Mouse (Mus musculus) adrenal gland, postnatal 36 days (tissue): Measurements from ENCODE around the gene Zfp148. TPM values are rescaled to one million over a fixed set of nuclear protein-coding genes. Genes with fewer than 3 reads are reported as not detected.
A peak's percentile ranks its signal among the peaks of the same experiment; 100 is the strongest.
"Not testable (repeated sequence)": the region's sequence is repeated elsewhere in the genome, so short reads cannot be mapped to it uniquely, and the experiment has no call there.

ENCODE experiments used
- DNase-seq, 2 experiments: peaks; one replicate each; pipeline ENCODE4 v3.0.0; 2021; ENCODE audit warnings: mixed read lengths in 1 of 2
- total RNA-seq, 2 experiments: library from RNA; stranded (reverse); gene quantifications; 2 replicates each; pipeline ENCODE4 v1.2.3; 2021

Zfp148 gene
- total RNA-seq, 2 experiments from 2014 or later, result 71.1 TPM

GRCm38 (mm10) chr16:33381614-33382245 lies 1.1 kb downstream of the Zfp148 start:
- DNase-seq, result peak; percentile 14

GRCm38 (mm10) chr16:33382341-33382740 lies 1.7 kb downstream of the Zfp148 start:
- DNase-seq, result no peak

- no peak for DNase-seq
Measured at GRCm38 (mm10) chr16:33383584-33383983, 2.9 kb downstream of the Zfp148 start.

GRCm38 (mm10) chr16:33384057-33384456 lies 3.4 kb downstream of the Zfp148 start:
- DNase-seq, result not testable (repeated sequence)

- no peak for DNase-seq
Measured at GRCm38 (mm10) chr16:33387013-33387412, 6.4 kb downstream of the Zfp148 start.

- no peak for DNase-seq
Measured at GRCm38 (mm10) chr16:33387420-33387819, 6.8 kb downstream of the Zfp148 start.

- DNase-seq, result peak; percentile 89 to 91
Measured at GRCm38 (mm10) chr16:33399913-33400782, 19.5 kb downstream of the Zfp148 start.

GRCm38 (mm10) chr16:33400943-33401342 lies 20.3 kb downstream of the Zfp148 start:
- DNase-seq, result no peak

GRCm38 (mm10) chr16:33403258-33403657 lies 22.6 kb downstream of the Zfp148 start:
- DNase-seq, result no peak

- DNase-seq, result no peak
Measured at GRCm38 (mm10) chr16:33404055-33404454, 23.4 kb downstream of the Zfp148 start.

GRCm38 (mm10) chr16:33405487-33405886 lies 24.9 kb downstream of the Zfp148 start:
- no peak for DNase-seq

- DNase-seq, result no peak
Measured at GRCm38 (mm10) chr16:33410151-33410550, 29.5 kb downstream of the Zfp148 start.

- DNase-seq, result no peak
Measured at GRCm38 (mm10) chr16:33410605-33411004, 30.0 kb downstream of the Zfp148 start.

GRCm38 (mm10) chr16:33414191-33414590 lies 33.6 kb downstream of the Zfp148 start:
- DNase-seq, result no peak

GRCm38 (mm10) chr16:33415607-33416006 lies 35.0 kb downstream of the Zfp148 start:
- DNase-seq, result no peak

- no peak for DNase-seq
Measured at GRCm38 (mm10) chr16:33428327-33428726, 47.7 kb downstream of the Zfp148 start.

- DNase-seq, result no peak
Measured at GRCm38 (mm10) chr16:33431660-33432059, 51.0 kb downstream of the Zfp148 start.

GRCm38 (mm10) chr16:33441065-33441464 lies 60.4 kb downstream of the Zfp148 start:
- DNase-seq, result no peak

- DNase-seq, result peak in 1 of 2 experiments; percentile 7
Measured at GRCm38 (mm10) chr16:33446830-33447229, 66.2 kb downstream of the Zfp148 start.

- no peak for DNase-seq
Measured at GRCm38 (mm10) chr16:33453826-33454225, 73.2 kb downstream of the Zfp148 start.

GRCm38 (mm10) chr16:33454306-33454705 lies 73.7 kb downstream of the Zfp148 start:
- DNase-seq, result peak in 1 of 2 experiments; percentile 11

GRCm38 (mm10) chr16:33455263-33455910 lies 74.8 kb downstream of the Zfp148 start:
- DNase-seq, result peak; percentile 25 to 37

GRCm38 (mm10) chr16:33459101-33459500 lies 78.5 kb downstream of the Zfp148 start:
- DNase-seq, result no peak
